Mouse (Mus musculus): ENCODE results near the gene Gzf1. TPM values are rescaled to one million over a fixed set of nuclear protein-coding genes. Genes with fewer than 3 reads are reported as not detected.
A peak's percentile ranks its signal among the peaks of the same experiment; 100 is the strongest.

The Gzf1 gene
- 12.7 TPM for polyA plus RNA-seq (2012; fragmentation: generic; extraction: Trizol)

- no peaks in the 10 kb centered on the region for H3K27me3 ChIP-seq (ENCODE audit: control insufficient read depth, insufficient read depth, insufficient read length)
- peaks cover 41% of the 10 kb centered on the region for H3K79me2 ChIP-seq (ENCODE audit: control insufficient read depth, insufficient read depth)
- no peak for TF ChIP-seq TCF3 (IDR thresholded peaks at IDR 0.05; ENCODE audit: insufficient read length, low read depth)
- TF ChIP-seq CEBPB (IDR thresholded peaks at IDR 0.05; ENCODE audit: insufficient read depth, poor library complexity, severe bottlenecking): no peak
- TF ChIP-seq REST (IDR thresholded peaks at IDR 0.05; ENCODE audit: insufficient read depth, insufficient read length): peak; percentile 2
- TF ChIP-seq MYOD1 (IDR thresholded peaks at IDR 0.05; ENCODE audit: control insufficient read depth in 1 of 3, insufficient read length in 2 of 3, low read depth in 2 of 3): peak in 1 of 3 experiments; percentile 6
- peak; percentile 45 for TF ChIP-seq SRF (IDR thresholded peaks at IDR 0.05; ENCODE audit: control insufficient read depth, insufficient read length, low read depth)
- TF ChIP-seq MYOG (IDR thresholded peaks at IDR 0.05; ENCODE audit: control insufficient read depth in 1 of 3, insufficient read depth in 1 of 3, insufficient read length in 2 of 3, low read depth in 2 of 3): peak in 1 of 3 experiments; percentile 17
- peak; percentile 95 for TF ChIP-seq POLR2A (IDR thresholded peaks at IDR 0.05; ENCODE audit: insufficient read length, low read depth)
- TF ChIP-seq USF1 (IDR thresholded peaks at IDR 0.05; ENCODE audit: low read depth): no peak
- TF ChIP-seq MAX (IDR thresholded peaks at IDR 0.05; ENCODE audit: low read depth): no peak
- TF ChIP-seq POLR2AphosphoS2 (IDR thresholded peaks at IDR 0.05; ENCODE audit: insufficient read length, low read depth): peak; percentile 94
- peaks cover 36% of the 10 kb centered on the region for H3K36me3 ChIP-seq (ENCODE audit: control insufficient read depth, insufficient read depth)
- H3K4me3 ChIP-seq: peak within 1 kb of the TSS; percentile 93
- peak within 1 kb of the TSS; percentile 12 for H3ac ChIP-seq (ENCODE audit: control insufficient read depth, insufficient read length)
- peak within 1 kb of the TSS; percentile 99 for H3K4me2 ChIP-seq (ENCODE audit: low read depth)
These were observed at the start of gene Gzf1 for GRCm38 (mm10) chr2:148680775-148681291. TSS of gene Gzf1 (plus strand) at chr2:148681023.

- no peak for TF ChIP-seq CEBPB (IDR thresholded peaks at IDR 0.05; ENCODE audit: insufficient read depth, poor library complexity, severe bottlenecking)
- no peak for TF ChIP-seq POLR2A (IDR thresholded peaks at IDR 0.05; ENCODE audit: insufficient read length, low read depth)
- no peak for TF ChIP-seq POLR2AphosphoS2 (IDR thresholded peaks at IDR 0.05; ENCODE audit: insufficient read length, low read depth)
- no peak for TF ChIP-seq TCF3 (IDR thresholded peaks at IDR 0.05; ENCODE audit: insufficient read length, low read depth)
- TF ChIP-seq MYOD1 (IDR thresholded peaks at IDR 0.05; ENCODE audit: control insufficient read depth in 1 of 3, insufficient read length in 2 of 3, low read depth in 2 of 3): no peak
- no peak for TF ChIP-seq USF1 (IDR thresholded peaks at IDR 0.05; ENCODE audit: low read depth)
- TF ChIP-seq REST (IDR thresholded peaks at IDR 0.05; ENCODE audit: insufficient read depth, insufficient read length): no peak
- no peak for TF ChIP-seq SRF (IDR thresholded peaks at IDR 0.05; ENCODE audit: control insufficient read depth, insufficient read length, low read depth)
- H3K4me3 ChIP-seq: no peak overlapping the region
- H3K4me2 ChIP-seq (ENCODE audit: low read depth): no peak overlapping the region
- no peaks in the 10 kb centered on the region for H3K79me2 ChIP-seq (ENCODE audit: control insufficient read depth, insufficient read depth)
- no peaks in the 10 kb centered on the region for H3K36me3 ChIP-seq (ENCODE audit: control insufficient read depth, insufficient read depth)
- no peak overlapping the region for H3ac ChIP-seq (ENCODE audit: control insufficient read depth, insufficient read length)
- no peaks in the 10 kb centered on the region for H3K27me3 ChIP-seq (ENCODE audit: control insufficient read depth, insufficient read depth, insufficient read length)
These were observed 49.2 kb upstream of the Gzf1 start for GRCm38 (mm10) chr2:148631602-148632001.

GRCm38 (mm10) chr2:148634466-148634865 is 46.4 kb upstream of the Gzf1 start:
- no peak overlapping the region for H3K4me3 ChIP-seq
- TF ChIP-seq TCF3 (IDR thresholded peaks at IDR 0.05; ENCODE audit: insufficient read length, low read depth): no peak
- no peak for TF ChIP-seq MYOD1 (IDR thresholded peaks at IDR 0.05; ENCODE audit: control insufficient read depth in 1 of 3, insufficient read length in 2 of 3, low read depth in 2 of 3)
- no peak for TF ChIP-seq USF1 (IDR thresholded peaks at IDR 0.05; ENCODE audit: low read depth)
- no peak for TF ChIP-seq E2F4 (IDR thresholded peaks at IDR 0.05; ENCODE audit: insufficient read depth)
- TF ChIP-seq POLR2A (IDR thresholded peaks at IDR 0.05; ENCODE audit: insufficient read length, low read depth): no peak
- TF ChIP-seq CEBPB (IDR thresholded peaks at IDR 0.05; ENCODE audit: insufficient read depth, poor library complexity, severe bottlenecking): no peak
- no peak for TF ChIP-seq MAX (IDR thresholded peaks at IDR 0.05; ENCODE audit: low read depth)
- TF ChIP-seq REST (IDR thresholded peaks at IDR 0.05; ENCODE audit: insufficient read depth, insufficient read length): no peak
- TF ChIP-seq SRF (IDR thresholded peaks at IDR 0.05; ENCODE audit: control insufficient read depth, insufficient read length, low read depth): no peak
- TF ChIP-seq POLR2AphosphoS2 (IDR thresholded peaks at IDR 0.05; ENCODE audit: insufficient read length, low read depth): no peak
- TF ChIP-seq TCF12 (IDR thresholded peaks at IDR 0.05; ENCODE audit: insufficient read depth, poor library complexity, severe bottlenecking): no peak
- TF ChIP-seq MYOG (IDR thresholded peaks at IDR 0.05; ENCODE audit: control insufficient read depth in 1 of 3, insufficient read depth in 1 of 3, insufficient read length in 2 of 3, low read depth in 2 of 3): no peak
- H3K36me3 ChIP-seq (ENCODE audit: control insufficient read depth, insufficient read depth): no peaks in the 10 kb centered on the region
- no peaks in the 10 kb centered on the region for H3K79me2 ChIP-seq (ENCODE audit: control insufficient read depth, insufficient read depth)
- H3K27me3 ChIP-seq (ENCODE audit: control insufficient read depth, insufficient read depth, insufficient read length): no peaks in the 10 kb centered on the region
- no peak overlapping the region for H3ac ChIP-seq (ENCODE audit: control insufficient read depth, insufficient read length)
- no peak overlapping the region for H3K4me2 ChIP-seq (ENCODE audit: low read depth)

DNA sequence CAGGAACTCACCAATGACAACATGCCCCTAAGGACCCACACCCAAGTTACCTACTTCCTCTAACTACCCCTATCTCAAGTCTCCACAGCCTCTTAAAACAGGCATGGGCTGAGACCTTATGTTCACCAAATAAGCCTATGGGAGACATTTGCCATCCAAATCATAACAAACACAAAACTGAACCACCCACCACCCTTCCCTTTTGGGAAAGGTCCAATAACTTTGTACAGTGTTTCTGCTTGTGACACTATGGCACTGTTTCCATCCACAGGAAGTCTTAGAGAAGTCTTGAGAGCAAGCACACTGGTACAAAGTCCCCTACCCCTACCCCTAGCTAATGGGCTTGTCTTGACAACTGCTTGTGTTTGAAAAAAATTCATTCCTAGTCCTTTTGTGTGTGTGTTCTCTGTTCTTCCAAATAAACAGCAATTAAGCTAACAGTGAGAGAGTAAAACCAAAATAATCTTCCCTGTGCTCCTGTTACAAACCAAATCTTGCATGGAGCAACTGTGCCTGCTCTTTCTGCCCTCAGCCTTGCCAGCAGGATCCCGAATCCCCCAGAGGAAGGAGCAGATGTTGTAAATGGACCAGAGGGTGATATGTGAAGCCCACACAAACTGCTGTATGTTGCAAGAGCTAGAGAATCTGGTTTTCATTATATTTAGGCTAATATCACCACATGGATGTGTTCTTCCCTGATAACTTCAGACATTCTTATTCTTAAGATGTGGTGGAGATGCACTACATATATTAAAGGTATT is 38.0 kb upstream of the Gzf1 start:
- no peaks in the 10 kb centered on the region for H3K27me3 ChIP-seq (ENCODE audit: control insufficient read depth, insufficient read depth, insufficient read length)
- no peak overlapping the region for H3K4me3 ChIP-seq
- no peak overlapping the region for H3K4me2 ChIP-seq (ENCODE audit: low read depth)
- H3K36me3 ChIP-seq (ENCODE audit: control insufficient read depth, insufficient read depth): no peaks in the 10 kb centered on the region
- no peak for TF ChIP-seq E2F4 (IDR thresholded peaks at IDR 0.05; ENCODE audit: insufficient read depth)
- no peak for TF ChIP-seq USF1 (IDR thresholded peaks at IDR 0.05; ENCODE audit: low read depth)
- TF ChIP-seq SRF (IDR thresholded peaks at IDR 0.05; ENCODE audit: control insufficient read depth, insufficient read length, low read depth): no peak
- TF ChIP-seq MYOG (IDR thresholded peaks at IDR 0.05; ENCODE audit: control insufficient read depth in 1 of 3, insufficient read depth in 1 of 3, insufficient read length in 2 of 3, low read depth in 2 of 3): no peak
- TF ChIP-seq MAX (IDR thresholded peaks at IDR 0.05; ENCODE audit: low read depth): no peak
- no peak for TF ChIP-seq POLR2A (IDR thresholded peaks at IDR 0.05; ENCODE audit: insufficient read length, low read depth)
- TF ChIP-seq POLR2AphosphoS2 (IDR thresholded peaks at IDR 0.05; ENCODE audit: insufficient read length, low read depth): no peak
- TF ChIP-seq CEBPB (IDR thresholded peaks at IDR 0.05; ENCODE audit: insufficient read depth, poor library complexity, severe bottlenecking): no peak
- no peak for TF ChIP-seq TCF12 (IDR thresholded peaks at IDR 0.05; ENCODE audit: insufficient read depth, poor library complexity, severe bottlenecking)
- no peak for TF ChIP-seq REST (IDR thresholded peaks at IDR 0.05; ENCODE audit: insufficient read depth, insufficient read length)
- TF ChIP-seq MYOD1 (IDR thresholded peaks at IDR 0.05; ENCODE audit: control insufficient read depth in 1 of 3, insufficient read length in 2 of 3, low read depth in 2 of 3): no peak
- TF ChIP-seq TCF3 (IDR thresholded peaks at IDR 0.05; ENCODE audit: insufficient read length, low read depth): no peak
- no peak overlapping the region for H3ac ChIP-seq (ENCODE audit: control insufficient read depth, insufficient read length)
- no peaks in the 10 kb centered on the region for H3K79me2 ChIP-seq (ENCODE audit: control insufficient read depth, insufficient read depth)
